8 mouse cellular contexts compared by ENCODE assay signal in genomic region chr9:113707481-113708360, GRCm38 (mm10). TPM values are rescaled to one million over a fixed set of nuclear protein-coding genes. Genes with fewer than 3 reads are reported as not detected.
A peak's percentile ranks its signal among the peaks of the same experiment; 100 is the strongest.
DNase-seq lines count a peak whose midpoint lies in the region; ATAC-seq and TF ChIP-seq lines count a peak whose summit lies in the region.

Gene Pdcd6ip, minus strand, starts transcription at chr9:113708259.

- peak within 1 kb of the TSS; percentile 74 for H3K4me2 ChIP-seq in hindbrain, postnatal 0 days (ENCODE audit: low read depth, low read length)

- H3K27me3 ChIP-seq in hindbrain, postnatal 0 days (ENCODE audit: insufficient read depth, low read length), result no peaks in the 10 kb centered on the region

- peak within 1 kb of the TSS; percentile 96 for H3K9ac ChIP-seq in hindbrain, postnatal 0 days (replicated peaks; ENCODE audit: low read length)

- H3K27ac ChIP-seq in gastrocnemius, adult 2 months, result peak within 1 kb of the TSS; percentile 93
- H3K27ac ChIP-seq in hindbrain, postnatal 0 days, result peak within 1 kb of the TSS; percentile 87
- H3K27ac ChIP-seq in left cerebral cortex, adult 2 months, result peak within 1 kb of the TSS; percentile 91

- H3K36me3 ChIP-seq in hindbrain, postnatal 0 days (ENCODE audit: insufficient read depth, low read length), result no peaks in the 10 kb centered on the region

- 2% methylated on average over 69 of the region's 77 CpGs for WGBS in hindbrain, postnatal 0 days

- peak within 1 kb of the TSS; percentile 99 for H3K4me3 ChIP-seq in gastrocnemius, adult 2 months
- peak within 1 kb of the TSS; percentile 96 for H3K4me3 ChIP-seq in hindbrain, postnatal 0 days (ENCODE audit: low read length)
- peak within 1 kb of the TSS; percentile 66 for H3K4me3 ChIP-seq in left cerebral cortex, adult 2 months

- no peak for TF ChIP-seq CTCF in gastrocnemius, adult 2 months (IDR thresholded peaks at IDR 0.05)
- TF ChIP-seq CTCF in hindbrain, postnatal 0 days (IDR thresholded peaks at IDR 0.05; ENCODE audit: low read depth), result no peak
- no peak for TF ChIP-seq CTCF in left cerebral cortex, adult 2 months (IDR thresholded peaks at IDR 0.05)

- ATAC-seq in common myeloid progenitor, adult 5-6 weeks (replicated peaks; ENCODE audit: low read depth, poor library complexity, severe bottlenecking), result peak; percentile 54
- ATAC-seq in hindbrain, postnatal 0 days, result peak; percentile 94
- ATAC-seq in megakaryocyte, adult 5-6 weeks (ENCODE audit: poor library complexity, severe bottlenecking), result peak; percentile 67

- peaks cover 14% of the 10 kb centered on the region for H3K4me1 ChIP-seq in hindbrain, postnatal 0 days (ENCODE audit: insufficient read depth, low read length)

- intact Hi-C loops in gastrocnemius, adult 2 months (cut with DNase I), result loop anchor here (5.0 kb wide), 1 partner anchor 35 kb away; the partner anchor contains the start of gene Clasp2
- intact Hi-C loops in left cerebral cortex, adult 2 months (cut with DNase I), result no loop called here

- DNase-seq in ZHBTc4 (ENCODE audit: low read depth, low spot score), result peak; percentile 87
- DNase-seq in gastrocnemius, adult 2 months, result peak; percentile 96
- DNase-seq in hindbrain, postnatal 0 days (ENCODE audit: low spot score), result peak; percentile 95
- DNase-seq in left cerebral cortex, adult 2 months (ENCODE audit: extremely low spot score in 1 of 2, low spot score in 2 of 2), result peak; percentile 94 to 96
- DNase-seq in right cerebral cortex, adult 2 months (ENCODE audit: low spot score in 2 of 2), result peak; percentile 89 to 91
- DNase-seq in urinary bladder, postnatal 14 days (ENCODE audit: low spot score), result peak; percentile 93

- H3K9me3 ChIP-seq in hindbrain, postnatal 0 days (ENCODE audit: low read length), result no peaks in the 10 kb centered on the region

RNA-seq across cellular contexts. Expression of gene Pdcd6ip, which starts in this region (rescaled TPM):
- 86.0 and 89.7 TPM in 2 replicates for total RNA-seq in common myeloid progenitor, adult 5-6 weeks (2017)
- total RNA-seq in gastrocnemius, adult 2 months (2021), result 10 to 100 TPM; 37.1 to 42.5 TPM
- total RNA-seq in hindbrain, postnatal 0 days (2014; rRNA removed), result 21.2 and 33.0 TPM in 2 replicates
- 28.7 and 30.6 TPM in 2 replicates for polyA plus RNA-seq in hindbrain, postnatal 0 days (2015; fragmentation: Nextera tagmentation; extraction: Ambion mirVana)
- total RNA-seq in left cerebral cortex, adult 2 months (2021), result 10 to 100 TPM; 70.4 to 80.8 TPM
- 152 and 166 TPM in 2 replicates for total RNA-seq in megakaryocyte, adult 5-6 weeks (2015)
- 114 and 129 TPM in 2 replicates for total RNA-seq in megakaryocyte, adult 5-6 weeks (2017)

Comparison
In these comparisons a context has a peak if more than half of its experiments do, and no peak if none do; other contexts are left out.
1. Peak in every context shown above with its lines: DNase-seq, ATAC-seq, H3K4me3 ChIP-seq and H3K27ac ChIP-seq.